Mouse (Mus musculus) testis, adult 2 months (tissue): ENCODE results near the gene Grid2ip.

Source experiments
- CTCF ChIP-seq: fragments of 200-500 bp; IDR thresholded peaks from 2 replicates; pipeline ENCODE4 v1.5.1; 2012; ENCODE audit warnings: low read depth, mild to moderate bottlenecking, inconsistent platforms, low read length, moderate library complexity; ENCODE audit not compliant: control insufficient read depth, insufficient read depth, insufficient replicate concordance
- POLR2A ChIP-seq: fragments of 200-500 bp; IDR thresholded peaks from 2 replicates; pipeline ENCODE4 v1.6.1; 2012; ENCODE audit warnings: low read depth, mild to moderate bottlenecking, inconsistent platforms, low read length, moderate library complexity; ENCODE audit not compliant: control insufficient read depth

- TF ChIP-seq CTCF (no peak), POLR2A (no peak)
These were observed 84.6 kb downstream of the Grid2ip start for GRCm38 (mm10) chr5:143441753-143442152.
